Mouse (Mus musculus) subcutaneous adipose tissue, adult 2 months (tissue): ENCODE measurements around the gene Rarg. TPM values are rescaled to one million over a fixed set of nuclear protein-coding genes. Genes with fewer than 3 reads are reported as not detected.

Experiments
- polyA plus RNA-seq: library from polyadenylated mRNA; depleted of rRNA; stranded (reverse); fragments of >200 nt; gene quantifications from 2 replicates; pipeline ENCODE4 v1.2.3, GENCODE M21; 2012; ENCODE audit warnings: low replicate concordance; rRNA removed

Gene Rarg
- polyA plus RNA-seq: 51.9 and 67.6 TPM in 2 replicates

GRCm38 (mm10) chr15:102257202-102258075 is at the start of gene Rarg:
Gene Rarg, minus strand, starts transcription at chr15:102257517.

GRCm38 (mm10) chr15:102295633-102296367 is 38.5 kb upstream of the Rarg start, which contains the start of gene Espl1:
Gene Espl1, plus strand, starts transcription at chr15:102296266.

GRCm38 (mm10) chr15:102279092-102279782 is 21.9 kb upstream of the Rarg start, which contains the start of gene Mfsd5:
Gene Mfsd5, plus strand, starts transcription at chr15:102279454.

GRCm38 (mm10) chr15:102270274-102270960 is 13.1 kb upstream of the Rarg start, which contains the start of gene Gm9918:
Gene Gm9918, plus strand, starts transcription at chr15:102270563.

GRCm38 (mm10) chr15:102231748-102232147 is 25.6 kb downstream of the Rarg start, which contains the start of gene Itgb7:
Gene Itgb7, minus strand, starts transcription at chr15:102231944.

GRCm38 (mm10) chr15:102204674-102205505 is 52.4 kb downstream of the Rarg start, which contains the start of gene Csad:
Gene Csad, minus strand, starts transcription at chr15:102204724.

GRCm38 (mm10) chr15:102202971-102203834 is 54.1 kb downstream of the Rarg start, which contains the start of gene Zfp740:
Gene Zfp740, plus strand, starts transcription at chr15:102203249.

Other genes with a start within 250 kb of the Rarg start
- gene Krt18, start 229.3 kb downstream of the Rarg start, polyA plus RNA-seq: 1.2 and 88.2 TPM in 2 replicates
- 50.5 and 145 TPM in 2 replicates for gene Eif4b, start 183.7 kb downstream of the Rarg start, polyA plus RNA-seq
- 150 and 234 TPM in 2 replicates for gene Tns2, start 157.1 kb downstream of the Rarg start, polyA plus RNA-seq
- gene Spryd3, start 121.3 kb downstream of the Rarg start, polyA plus RNA-seq: 33.0 and 40.9 TPM in 2 replicates
- 189 and 436 TPM in 2 replicates for gene Igfbp6, start 113.2 kb downstream of the Rarg start, polyA plus RNA-seq
- gene Soat2, start 107.0 kb downstream of the Rarg start, polyA plus RNA-seq: 0.47 and 1.2 TPM in 2 replicates
- 29.3 and 49.5 TPM in 2 replicates for gene Zfp740, start 54.3 kb downstream of the Rarg start, polyA plus RNA-seq
- 247 and 354 TPM in 2 replicates for gene Csad, start 52.8 kb downstream of the Rarg start, polyA plus RNA-seq
- gene Itgb7, start 25.6 kb downstream of the Rarg start, polyA plus RNA-seq: 6.4 and 14.8 TPM in 2 replicates
- gene Gm9918, start 13.0 kb upstream of the Rarg start, polyA plus RNA-seq: 0.11 and 0.48 TPM in 2 replicates
- gene Mfsd5, start 21.9 kb upstream of the Rarg start, polyA plus RNA-seq: 111 and 118 TPM in 2 replicates
- 2.7 and 6.0 TPM in 2 replicates for gene Espl1, start 38.7 kb upstream of the Rarg start, polyA plus RNA-seq
- gene Pfdn5, start 68.6 kb upstream of the Rarg start, polyA plus RNA-seq: 128 and 134 TPM in 2 replicates
- gene Myg1, start 74.2 kb upstream of the Rarg start, polyA plus RNA-seq: 44.8 and 74.2 TPM in 2 replicates
- gene Aaas, start 93.3 kb upstream of the Rarg start, polyA plus RNA-seq: 28.0 and 43.4 TPM in 2 replicates
- 0.33 and 0.69 TPM in 2 replicates for gene Sp7, start 109.7 kb upstream of the Rarg start, polyA plus RNA-seq
- 15.4 and 32.6 TPM in 2 replicates for gene Sp1, start 148.6 kb upstream of the Rarg start, polyA plus RNA-seq
- 10.6 and 12.4 TPM in 2 replicates for gene Amhr2, start 187.8 kb upstream of the Rarg start, polyA plus RNA-seq
- 145 and 150 TPM in 2 replicates for gene Prr13, start 201.5 kb upstream of the Rarg start, polyA plus RNA-seq
- 503 and 615 TPM in 2 replicates for gene Pcbp2, start 213.0 kb upstream of the Rarg start, polyA plus RNA-seq
- gene Gm10337, start 246.2 kb upstream of the Rarg start, polyA plus RNA-seq: not detected in 2 replicates